Mouse (Mus musculus) forebrain, postnatal 0 days (tissue): ENCODE data around the gene Car11. TPM values are rescaled to one million over a fixed set of nuclear protein-coding genes. Genes with fewer than 3 reads are reported as not detected.

ENCODE experiments used
- ATAC-seq: fragments of 200-750 bp; cut with Nextera tagmentation; 2 replicates; pipeline ENCODE4 v1.8.0; 2017; ENCODE audit warnings: mild to moderate bottlenecking, moderate library complexity
- DNase-seq: peaks from one replicate; pipeline ENCODE4 v3.0.0-alpha.2; 2015
- H3K27ac ChIP-seq: fragments of 300-500 bp; sonication (generic); 2 replicates; pipeline ENCODE4 v1.5.1; 2014; ENCODE audit warnings: low read depth, mild to moderate bottlenecking, antibody characterized with exemption, low read length, moderate library complexity, mixed read lengths
- H3K27me3 ChIP-seq: fragments of 300-500 bp; sonication (generic); 2 replicates; pipeline ENCODE4 v1.6.1; 2014; ENCODE audit warnings: mild to moderate bottlenecking, low read length, mixed read lengths; ENCODE audit not compliant: insufficient read depth
- H3K36me3 ChIP-seq: fragments of 300-500 bp; sonication (generic); 2 replicates; pipeline ENCODE4 v1.6.1; 2014; ENCODE audit warnings: mild to moderate bottlenecking, moderate library complexity; ENCODE audit not compliant: insufficient read depth
- H3K4me1 ChIP-seq: fragments of 300-500 bp; sonication (generic); 2 replicates; pipeline ENCODE4 v1.6.1; 2014; ENCODE audit warnings: antibody characterized with exemption; ENCODE audit not compliant: insufficient read depth
- H3K4me2 ChIP-seq: fragments of 300-500 bp; sonication (generic); 2 replicates; pipeline ENCODE4 v1.6.1; 2014; ENCODE audit warnings: low read depth, mild to moderate bottlenecking, moderate library complexity
- H3K4me3 ChIP-seq: fragments of 300-500 bp; sonication (generic); 2 replicates; pipeline ENCODE4 v1.5.1; 2014; ENCODE audit warnings: low read depth, low read length, mixed read lengths
- H3K9ac ChIP-seq: fragments of 300-500 bp; sonication (generic); 2 replicates; pipeline ENCODE4 v1.6.1; 2014; ENCODE audit warnings: mild to moderate bottlenecking
- H3K9me3 ChIP-seq: fragments of 300-500 bp; sonication (generic); 2 replicates; pipeline ENCODE4 v1.6.1; 2016; ENCODE audit warnings: low read length
- CTCF ChIP-seq: sonication (generic); IDR thresholded peaks from 2 replicates; pipeline ENCODE4 v1.5.1; 2016; ENCODE audit warnings: antibody characterized with exemption, control low read depth, low read depth
- WGBS: fragments of 180-500 bp; shearing (Covaris S2); extraction: QIAGEN DNeasy Blood & Tissue Kit; methylation state at CpG from one replicate; pipeline ENCODE4 v1.1.7; 2014; 5-methylcytosine and 5-hydroxymethylcytosine counted together
- polyA plus RNA-seq: library from polyadenylated mRNA; unstranded; fragments of >200 nt; fragmentation: Nextera tagmentation; extraction: Ambion mirVana; gene quantifications from 2 replicates; pipeline ENCODE4 v1.2.1, GENCODE M21; 2015
- total RNA-seq: library from RNA; depleted of rRNA; stranded (reverse); fragments of >200 nt; gene quantifications from 2 replicates; pipeline ENCODE4 v1.2.3, GENCODE M21; 2014; rRNA removed

Car11 gene
- total and polyA plus RNA-seq, 2 experiments from 2014 or later = 102 to 104 TPM

DNA sequence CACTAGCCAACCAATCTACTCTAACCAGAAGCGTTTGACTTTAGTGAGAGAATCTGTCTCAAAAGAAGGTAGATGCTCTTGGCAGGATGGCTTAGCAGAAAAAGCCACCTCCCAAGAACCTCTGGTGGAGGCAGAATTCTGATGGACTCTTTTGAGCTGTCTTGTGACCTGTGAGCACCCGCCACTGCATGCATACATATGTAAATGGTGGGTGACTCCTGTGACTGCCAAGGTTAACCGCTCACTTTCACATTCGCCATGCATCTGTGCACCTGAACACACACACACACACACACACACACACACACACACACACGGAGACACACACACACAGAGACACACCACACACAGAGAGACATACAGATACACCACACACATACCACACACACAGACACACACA, 47.8 kb downstream of the Car11 start:
- ATAC-seq = no peak
- no peak overlapping the region for H3K9ac ChIP-seq
- H3K4me1 ChIP-seq = no peaks in the 10 kb centered on the region
- no peaks in the 10 kb centered on the region for H3K9me3 ChIP-seq
- no peaks in the 10 kb centered on the region for H3K27me3 ChIP-seq
- H3K36me3 ChIP-seq = no peaks in the 10 kb centered on the region
- no peak overlapping the region for H3K4me3 ChIP-seq
- H3K27ac ChIP-seq = no peak overlapping the region
- 86% methylated on average over 5 of the region's 5 CpGs for WGBS
- DNase-seq = no peak
- no peak overlapping the region for H3K4me2 ChIP-seq
- TF ChIP-seq CTCF = no peak

- TF ChIP-seq CTCF = no peak
- Histone ChIP-seq H3K36me3 (no peaks in the 10 kb centered on the region), H3K4me2 (no peak overlapping the region), H3K9me3 (no peaks in the 10 kb centered on the region), H3K4me3 (no peak overlapping the region), H3K27me3 (no peaks in the 10 kb centered on the region), H3K9ac (no peak overlapping the region), H3K4me1 (no peaks in the 10 kb centered on the region), H3K27ac (no peak overlapping the region)
- ATAC-seq (no peak), DNase-seq (no peak)
- 81% methylated on average over 7 of the region's 7 CpGs for WGBS
Observed at GRCm38 (mm10) chr7:45748110-45748509, 48.5 kb downstream of the Car11 start.

GRCm38 (mm10) chr7:45749401-45749800, 49.8 kb downstream of the Car11 start:
- ATAC-seq (no peak), DNase-seq (no peak)
- Histone ChIP-seq H3K9me3 (no peaks in the 10 kb centered on the region), H3K4me2 (no peak overlapping the region), H3K27ac (no peak overlapping the region), H3K4me1 (no peaks in the 10 kb centered on the region), H3K27me3 (no peaks in the 10 kb centered on the region), H3K9ac (no peak overlapping the region), H3K4me3 (no peak overlapping the region), H3K36me3 (no peaks in the 10 kb centered on the region)
- 41% methylated on average over 10 of the region's 10 CpGs for WGBS
- TF ChIP-seq CTCF = no peak

GRCm38 (mm10) chr7:45750162-45750561, 50.5 kb downstream of the Car11 start:
- WGBS = 77% methylated on average over 9 of the region's 9 CpGs
- no peak for TF ChIP-seq CTCF
- Histone ChIP-seq H3K9ac (no peak overlapping the region), H3K36me3 (no peaks in the 10 kb centered on the region), H3K27ac (no peak overlapping the region), H3K4me1 (no peaks in the 10 kb centered on the region), H3K4me3 (no peak overlapping the region), H3K27me3 (no peaks in the 10 kb centered on the region), H3K9me3 (no peaks in the 10 kb centered on the region), H3K4me2 (no peak overlapping the region)
- ATAC-seq (no peak), DNase-seq (no peak)

Other genes with a start within 250 kb of the Car11 start
Only the 30 nearest of the 34 such genes appear.
- 0.19 and 0.46 TPM in 2 replicates for gene Tulp2, start 218.0 kb upstream of the Car11 start, total RNA-seq
- 0.07 and 0.25 TPM in 2 replicates for gene Tulp2, start 218.0 kb upstream of the Car11 start, polyA plus RNA-seq
- gene Gm45808, start 213.0 kb upstream of the Car11 start, total RNA-seq = not detected in 2 replicates
- not detected in 2 replicates for gene Gm45808, start 213.0 kb upstream of the Car11 start, polyA plus RNA-seq
- 3.5 and 4.9 TPM in 2 replicates for gene Dhdh, start 211.0 kb upstream of the Car11 start, total RNA-seq
- 1.9 and 3.6 TPM in 2 replicates for gene Dhdh, start 211.0 kb upstream of the Car11 start, polyA plus RNA-seq
- gene Nucb1, start 189.4 kb upstream of the Car11 start, total RNA-seq = 76.8 and 107 TPM in 2 replicates
- 103 and 122 TPM in 2 replicates for gene Nucb1, start 189.4 kb upstream of the Car11 start, polyA plus RNA-seq
- gene Ppp1r15a, start 173.6 kb upstream of the Car11 start, total RNA-seq = 17.1 and 23.8 TPM in 2 replicates
- gene Ppp1r15a, start 173.6 kb upstream of the Car11 start, polyA plus RNA-seq = 23.9 and 26.3 TPM in 2 replicates
- 1.2 and 2.9 TPM in 2 replicates for gene Plekha4, start 173.5 kb upstream of the Car11 start, total RNA-seq
- 1.2 and 1.8 TPM in 2 replicates for gene Plekha4, start 173.5 kb upstream of the Car11 start, polyA plus RNA-seq
- not detected in 2 replicates for gene Hsd17b14, start 144.9 kb upstream of the Car11 start, total RNA-seq
- gene Hsd17b14, start 144.9 kb upstream of the Car11 start, polyA plus RNA-seq = 0.13 and 0.63 TPM in 2 replicates
- 13.7 and 14.2 TPM in 2 replicates for gene Bcat2, start 129.7 kb upstream of the Car11 start, total RNA-seq
- gene Bcat2, start 129.7 kb upstream of the Car11 start, polyA plus RNA-seq = 17.7 and 20.2 TPM in 2 replicates
- gene Fgf21, start 84.4 kb upstream of the Car11 start, total RNA-seq = not detected in 2 replicates
- not detected in 2 replicates for gene Fgf21, start 84.4 kb upstream of the Car11 start, polyA plus RNA-seq
- gene Fut1, start 82.6 kb upstream of the Car11 start, total RNA-seq = 0.08 and 0.29 TPM in 2 replicates
- gene Fut1, start 82.6 kb upstream of the Car11 start, polyA plus RNA-seq = not detected in 2 replicates
- gene Izumo1, start 78.0 kb upstream of the Car11 start, total RNA-seq = 0.08 and 0.14 TPM in 2 replicates
- not detected in 2 replicates for gene Izumo1, start 78.0 kb upstream of the Car11 start, polyA plus RNA-seq
- 26.5 and 37.4 TPM in 2 replicates for gene Rasip1, start 72.4 kb upstream of the Car11 start, total RNA-seq
- gene Rasip1, start 72.4 kb upstream of the Car11 start, polyA plus RNA-seq = 22.8 and 27.2 TPM in 2 replicates
- 2.2 and 2.8 TPM in 2 replicates for gene Mamstr, start 59.9 kb upstream of the Car11 start, total RNA-seq
- 2.6 TPM in 2 replicates for gene Mamstr, start 59.9 kb upstream of the Car11 start, polyA plus RNA-seq
- 0.15 TPM in 1 of 2 replicates, not detected in the other for gene Fut2, start 33.4 kb upstream of the Car11 start, total RNA-seq
- 0.06 and 0.13 TPM in 2 replicates for gene Fut2, start 33.4 kb upstream of the Car11 start, polyA plus RNA-seq
- gene Ntn5, start 15.8 kb upstream of the Car11 start, total RNA-seq = 0.23 and 0.33 TPM in 2 replicates
- 0.47 and 0.79 TPM in 2 replicates for gene Ntn5, start 15.8 kb upstream of the Car11 start, polyA plus RNA-seq
- gene Sec1, start 5.4 kb upstream of the Car11 start, total RNA-seq = 0.52 and 0.62 TPM in 2 replicates
- 0.18 and 0.34 TPM in 2 replicates for gene Sec1, start 5.4 kb upstream of the Car11 start, polyA plus RNA-seq
- 9.0 and 11.7 TPM in 2 replicates for gene Dbp, start 5.2 kb downstream of the Car11 start, total RNA-seq
- 6.4 and 6.6 TPM in 2 replicates for gene Dbp, start 5.2 kb downstream of the Car11 start, polyA plus RNA-seq
- 891 and 1,057 TPM in 2 replicates for gene Rpl18, start 15.6 kb downstream of the Car11 start, total RNA-seq
- 517 and 655 TPM in 2 replicates for gene Rpl18, start 15.6 kb downstream of the Car11 start, polyA plus RNA-seq
- gene Sphk2, start 18.2 kb downstream of the Car11 start, total RNA-seq = 19.6 and 21.5 TPM in 2 replicates
- 16.5 and 18.7 TPM in 2 replicates for gene Sphk2, start 18.2 kb downstream of the Car11 start, polyA plus RNA-seq
- 0.31 and 0.33 TPM in 2 replicates for gene Fam83e, start 21.4 kb downstream of the Car11 start, total RNA-seq
- 0.09 TPM in 1 of 2 replicates, not detected in the other for gene Fam83e, start 21.4 kb downstream of the Car11 start, polyA plus RNA-seq
- not detected in 2 replicates for gene Spaca4, start 26.0 kb downstream of the Car11 start, total RNA-seq
- not detected in 2 replicates for gene Spaca4, start 26.0 kb downstream of the Car11 start, polyA plus RNA-seq
- 128 and 144 TPM in 2 replicates for gene Lmtk3, start 83.9 kb downstream of the Car11 start, total RNA-seq
- 8.9 and 12.5 TPM in 2 replicates for gene Lmtk3, start 83.9 kb downstream of the Car11 start, polyA plus RNA-seq
- 6.5 and 8.9 TPM in 2 replicates for gene Sult2b1, start 84.8 kb downstream of the Car11 start, total RNA-seq
- 9.6 and 10.0 TPM in 2 replicates for gene Sult2b1, start 84.8 kb downstream of the Car11 start, polyA plus RNA-seq
- gene Cyth2, start 114.7 kb downstream of the Car11 start, total RNA-seq = 253 and 270 TPM in 2 replicates
- gene Cyth2, start 114.7 kb downstream of the Car11 start, polyA plus RNA-seq = 282 and 317 TPM in 2 replicates
- gene Kcnj14, start 124.9 kb downstream of the Car11 start, total RNA-seq = 0.54 and 1.00 TPM in 2 replicates
- gene Kcnj14, start 124.9 kb downstream of the Car11 start, polyA plus RNA-seq = 0.48 and 1.1 TPM in 2 replicates
- 39.3 and 41.8 TPM in 2 replicates for gene Grwd1, start 131.1 kb downstream of the Car11 start, total RNA-seq
- gene Grwd1, start 131.1 kb downstream of the Car11 start, polyA plus RNA-seq = 55.9 and 60.7 TPM in 2 replicates
- 129 TPM in 2 replicates for gene Kdelr1, start 172.9 kb downstream of the Car11 start, total RNA-seq
- gene Kdelr1, start 172.9 kb downstream of the Car11 start, polyA plus RNA-seq = 45.8 and 49.6 TPM in 2 replicates
- 9.0 and 12.9 TPM in 2 replicates for gene Grin2d, start 178.5 kb downstream of the Car11 start, total RNA-seq
- 1.9 and 3.4 TPM in 2 replicates for gene Grin2d, start 178.5 kb downstream of the Car11 start, polyA plus RNA-seq
- gene Syngr4, start 196.9 kb downstream of the Car11 start, total RNA-seq = 0.31 TPM in 1 of 2 replicates, not detected in the other
- 0.40 TPM in 2 replicates for gene Syngr4, start 196.9 kb downstream of the Car11 start, polyA plus RNA-seq
- 22.1 and 29.7 TPM in 2 replicates for gene Tmem143, start 197.1 kb downstream of the Car11 start, total RNA-seq
- gene Tmem143, start 197.1 kb downstream of the Car11 start, polyA plus RNA-seq = 4.9 and 5.7 TPM in 2 replicates